Mouse (Mus musculus) stomach, embryonic 16.5 days (tissue): ENCODE results near the gene Pigg. TPM values are rescaled to one million over a fixed set of nuclear protein-coding genes. Genes with fewer than 3 reads are reported as not detected.
A peak's percentile ranks its signal among the peaks of the same experiment; 100 is the strongest.
"Not testable (repeated sequence)": the region's sequence is repeated elsewhere in the genome, so short reads cannot be mapped to it uniquely, and the experiment has no call there.

Source experiments
- ATAC-seq: fragments of 200-750 bp; cut with Nextera tagmentation; 2 replicates; pipeline ENCODE4 v1.8.0; 2017; ENCODE audit warnings: moderate number of reproducible peaks, moderate TSS enrichment; ENCODE audit not compliant: insufficient read depth, low FRiP score
- H3K27ac ChIP-seq: fragments of 300-500 bp; sonication (generic); 2 replicates; pipeline ENCODE4 v1.5.1; 2014; ENCODE audit warnings: low read length
- H3K27me3 ChIP-seq: fragments of 300-500 bp; sonication (generic); 2 replicates; pipeline ENCODE4 v1.6.1; 2014; ENCODE audit warnings: low read length, control low read depth, mixed read lengths; ENCODE audit not compliant: control insufficient read depth, insufficient read depth
- H3K36me3 ChIP-seq: fragments of 300-500 bp; sonication (generic); 2 replicates; pipeline ENCODE4 v1.6.1; 2014; ENCODE audit warnings: low read length; ENCODE audit not compliant: control insufficient read depth, insufficient read depth
- H3K4me1 ChIP-seq: fragments of 300-500 bp; sonication (generic); 2 replicates; pipeline ENCODE4 v1.6.1; 2014; ENCODE audit warnings: low read length, control low read depth, mixed read lengths; ENCODE audit not compliant: control insufficient read depth, insufficient read depth
- H3K4me2 ChIP-seq: fragments of 300-500 bp; sonication (generic); 2 replicates; pipeline ENCODE4 v1.6.1; 2014; ENCODE audit warnings: low read depth, low read length, mixed read lengths
- H3K4me3 ChIP-seq: fragments of 300-500 bp; sonication (generic); replicated peaks from 2 replicates; pipeline ENCODE4 v1.5.1; 2014; ENCODE audit warnings: mild to moderate bottlenecking, low read length
- H3K9ac ChIP-seq: fragments of 300-500 bp; sonication (generic); 2 replicates; pipeline ENCODE4 v1.6.1; 2014; ENCODE audit warnings: low read length
- H3K9me3 ChIP-seq: fragments of 300-500 bp; sonication (generic); replicated peaks from 2 replicates; pipeline ENCODE4 v1.6.1; 2016; ENCODE audit warnings: low read length, control low read depth; ENCODE audit not compliant: control insufficient read depth
- WGBS: fragments of 180-500 bp; shearing (Covaris S2); extraction: QIAGEN DNeasy Blood & Tissue Kit; methylation state at CpG from one replicate; pipeline ENCODE4 v1.1.7; 2014; 5-methylcytosine and 5-hydroxymethylcytosine counted together
- polyA plus RNA-seq: library from polyadenylated mRNA; unstranded; fragments of >200 nt; fragmentation: Nextera tagmentation; extraction: Ambion mirVana; gene quantifications from 2 replicates; pipeline ENCODE4 v1.2.1, GENCODE M21; 2015

Pigg gene
- polyA plus RNA-seq = 8.0 and 8.8 TPM in 2 replicates

- Histone ChIP-seq H3K4me1 (peaks cover 6% of the 10 kb centered on the region), H3K9ac (peak within 1 kb of the TSS; percentile 96), H3K36me3 (no peaks in the 10 kb centered on the region), H3K27ac (peak within 1 kb of the TSS; percentile 84), H3K4me2 (peak within 1 kb of the TSS; percentile 93), H3K9me3 (no peaks in the 10 kb centered on the region), H3K27me3 (no peaks in the 10 kb centered on the region), H3K4me3 (peak within 1 kb of the TSS; percentile 73)
- ATAC-seq = peak; percentile 99
- WGBS = under 1% methylated on average over 57 of the region's 57 CpGs
These were observed at the start of gene Pigg for GRCm38 (mm10) chr5:108312224-108313064. TSS of gene Pigg (plus strand) at chr5:108312609.

- Histone ChIP-seq H3K4me2 (no peak overlapping the region), H3K9me3 (no peaks in the 10 kb centered on the region), H3K4me1 (peaks cover under 1% of the 10 kb centered on the region; the same call in 1 of the 2 replicates), H3K36me3 (no peaks in the 10 kb centered on the region), H3K4me3 (no peak overlapping the region), H3K9ac (peak overlapping the region; percentile 13; the same call in 1 of the 2 replicates), H3K27ac (no peak overlapping the region), H3K27me3 (no peaks in the 10 kb centered on the region)
- WGBS = 24% methylated on average over 4 of the region's 4 CpGs
- peak; percentile 40; the same call in 1 of the 2 replicates for ATAC-seq
These were observed 49.7 kb upstream of the Pigg start for GRCm38 (mm10) chr5:108262722-108263121.

GRCm38 (mm10) chr5:108263785-108264184 is 48.6 kb upstream of the Pigg start:
- not testable (repeated sequence) for H3K9me3 ChIP-seq, H3K9ac ChIP-seq, H3K36me3 ChIP-seq, ATAC-seq, H3K27me3 ChIP-seq, H3K4me1 ChIP-seq, H3K4me3 ChIP-seq, H3K27ac ChIP-seq, H3K4me2 ChIP-seq
- WGBS = 83% methylated on average over 1 of the region's 1 CpGs

GRCm38 (mm10) chr5:108266990-108267389 is 45.4 kb upstream of the Pigg start:
- Histone ChIP-seq H3K9me3 (no peaks in the 10 kb centered on the region), H3K27me3 (no peaks in the 10 kb centered on the region), H3K4me1 (peaks cover 9% of the 10 kb centered on the region), H3K36me3 (no peaks in the 10 kb centered on the region), H3K4me3 (no peak overlapping the region), H3K9ac (no peak overlapping the region), H3K4me2 (no peak overlapping the region), H3K27ac (no peak overlapping the region)
- no peak for ATAC-seq

- peak; percentile 97 for ATAC-seq
- H3K27ac ChIP-seq = peak within 1 kb of the TSS; percentile 98
- peak within 1 kb of the TSS; percentile 73 for H3K4me2 ChIP-seq
- 2% methylated on average over 53 of the region's 55 CpGs for WGBS
- H3K4me1 ChIP-seq = peaks cover 9% of the 10 kb centered on the region
- peak within 1 kb of the TSS; percentile 98 for H3K9ac ChIP-seq
- H3K36me3 ChIP-seq = no peaks in the 10 kb centered on the region
- H3K4me3 ChIP-seq = peak within 1 kb of the TSS; percentile 99
- no peaks in the 10 kb centered on the region for H3K9me3 ChIP-seq
- no peaks in the 10 kb centered on the region for H3K27me3 ChIP-seq
These were observed 44.0 kb upstream of the Pigg start, which contains the start of gene Dr1 for GRCm38 (mm10) chr5:108268127-108269062. TSS of gene Dr1 (plus strand) at chr5:108268897.

GRCm38 (mm10) chr5:108269063-108269810 is 43.2 kb upstream of the Pigg start:
- Histone ChIP-seq H3K9me3 (no peaks in the 10 kb centered on the region), H3K4me2 (peak overlapping the region; percentile 73), H3K4me3 (peak overlapping the region; percentile 99), H3K27ac (peak overlapping the region; percentile 98), H3K27me3 (no peaks in the 10 kb centered on the region), H3K4me1 (peaks cover 9% of the 10 kb centered on the region), H3K9ac (peak overlapping the region; percentile 98), H3K36me3 (no peaks in the 10 kb centered on the region)
- no peak; the same call in 1 of the 2 replicates for ATAC-seq
- under 1% methylated on average over 44 of the region's 44 CpGs for WGBS

GRCm38 (mm10) chr5:108269811-108270151 is 42.6 kb upstream of the Pigg start:
- peaks cover 9% of the 10 kb centered on the region for H3K4me1 ChIP-seq
- H3K27me3 ChIP-seq = no peaks in the 10 kb centered on the region
- H3K36me3 ChIP-seq = no peaks in the 10 kb centered on the region
- peak overlapping the region; percentile 99 for H3K4me3 ChIP-seq
- peak overlapping the region; percentile 73 for H3K4me2 ChIP-seq
- ATAC-seq = no peak
- H3K27ac ChIP-seq = peak overlapping the region; percentile 98; the same call in 1 of the 2 replicates
- H3K9me3 ChIP-seq = no peaks in the 10 kb centered on the region
- H3K9ac ChIP-seq = peak overlapping the region; percentile 98
- 5% methylated on average over 7 of the region's 7 CpGs for WGBS

- Histone ChIP-seq H3K9me3 (no peaks in the 10 kb centered on the region), H3K27ac (no peak overlapping the region), H3K36me3 (no peaks in the 10 kb centered on the region), H3K27me3 (no peaks in the 10 kb centered on the region), H3K4me1 (peaks cover 9% of the 10 kb centered on the region), H3K9ac (peak overlapping the region; percentile 98; the same call in 1 of the 2 replicates), H3K4me3 (peak overlapping the region; percentile 99), H3K4me2 (peak overlapping the region; percentile 73)
- WGBS = 20% methylated on average over 9 of the region's 9 CpGs
- no peak for ATAC-seq
These were observed 42.0 kb upstream of the Pigg start for GRCm38 (mm10) chr5:108270415-108270814.
